In the genomic region with DNA sequence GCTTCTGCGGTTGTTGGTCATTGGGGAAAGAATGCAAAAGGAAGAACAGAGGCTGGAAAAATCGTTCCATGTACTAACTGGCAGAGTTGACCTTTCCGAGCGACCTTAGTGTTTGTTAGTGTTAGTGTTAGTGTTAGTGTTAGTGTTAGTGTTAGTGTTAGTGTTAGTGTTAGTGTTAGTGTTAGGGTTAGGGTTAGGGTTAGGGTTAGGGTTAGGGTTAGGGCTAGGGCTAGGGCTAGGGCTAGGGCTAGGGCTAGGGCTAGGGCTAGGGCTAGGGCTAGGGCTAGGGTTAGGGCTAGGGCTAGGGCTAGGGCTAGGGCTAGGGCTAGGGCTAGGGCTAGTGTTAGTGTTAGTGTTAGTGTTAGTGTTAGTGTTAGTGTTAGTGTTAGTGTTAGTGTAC, we compare ENCODE assay signal across 14 mouse cellular contexts. TPM values are rescaled to one million over a fixed set of nuclear protein-coding genes. Genes with fewer than 3 reads are reported as not detected.
"Had no signal": no experiment of that assay in that cellular context is flagged by ENCODE, and none has a peak within 500 bp of the region (broad histone marks: within the 10 kb centered on the region; RNA-seq: fewer than 3 reads in every experiment).

No protein-coding gene starts in this region.

RNA-seq across cellular contexts. Expression of a gene that starts 50.4 kb away (rescaled TPM):
- total RNA-seq: common myeloid progenitor, adult 5-6 weeks; forebrain, postnatal 0 days; gastrocnemius, adult 18-20 months; gastrocnemius, adult 2 months; gastrocnemius, adult 8-10 months; gastrocnemius, postnatal 10 days; gastrocnemius, postnatal 14 days; gastrocnemius, postnatal 25 days; gastrocnemius, postnatal 36 days; gastrocnemius, postnatal 4 days; granulocyte monocyte progenitor cell, adult 5-6 weeks; heart, adult 18-20 months; heart, adult 2 months; heart, adult 8-10 months had no signal
